Mouse (Mus musculus) adrenal gland, postnatal 14 days (tissue): Measurements from ENCODE around the gene Chadl. TPM values are rescaled to one million over a fixed set of nuclear protein-coding genes. Genes with fewer than 3 reads are reported as not detected.
A peak's percentile ranks its signal among the peaks of the same experiment; 100 is the strongest.

ENCODE experiments used
- DNase-seq: peaks from one replicate; pipeline ENCODE4 v3.0.0; 2021; ENCODE audit warnings: mixed read lengths
- total RNA-seq: library from RNA; stranded (reverse); gene quantifications from 2 replicates; pipeline ENCODE4 v1.2.3, GENCODE M21; 2021

Chadl gene
- total RNA-seq, 1 experiment from 2014 or later = 5.2 TPM

DNA sequence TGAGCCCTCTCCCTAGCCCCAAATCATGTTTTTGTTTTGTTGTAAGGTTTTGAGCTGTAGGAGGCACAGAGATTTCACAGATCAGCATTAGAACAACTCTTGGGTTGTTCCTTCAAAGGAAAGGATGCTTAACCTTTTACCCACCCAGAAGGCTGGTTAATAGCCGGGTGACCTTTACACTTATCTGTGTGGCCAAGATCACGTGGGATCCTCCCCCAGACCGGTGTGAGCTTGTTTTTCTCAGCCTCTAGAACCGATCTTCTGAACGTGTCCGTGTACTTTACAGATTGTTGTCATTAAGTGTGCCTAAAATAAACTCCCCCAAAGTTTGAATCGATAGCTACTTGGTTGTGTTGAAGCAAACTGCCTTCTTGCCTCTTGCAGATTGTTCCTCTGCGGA is 3.5 kb upstream of the Chadl start:
- DNase-seq = peak; percentile 40

DNA sequence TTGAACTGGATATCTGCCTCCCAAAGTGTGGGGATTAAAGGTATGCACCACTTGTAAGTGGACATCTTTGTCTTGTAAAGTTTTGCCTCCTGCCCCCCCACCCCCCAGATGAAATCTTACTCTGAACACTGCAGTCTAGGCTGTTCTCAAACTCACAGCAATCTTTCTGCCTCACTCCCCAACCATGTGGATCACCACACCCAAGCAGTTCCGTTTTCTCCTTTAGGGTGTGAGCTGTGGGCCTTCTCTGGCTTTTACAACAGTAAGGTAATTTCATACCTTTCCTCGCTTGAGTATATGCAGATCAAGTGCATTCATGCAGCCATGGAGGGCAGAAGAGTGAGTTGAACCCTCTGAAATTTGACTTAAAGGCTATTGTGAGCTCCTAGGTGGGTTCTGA is 3.1 kb upstream of the Chadl start:
- DNase-seq = no peak

DNA sequence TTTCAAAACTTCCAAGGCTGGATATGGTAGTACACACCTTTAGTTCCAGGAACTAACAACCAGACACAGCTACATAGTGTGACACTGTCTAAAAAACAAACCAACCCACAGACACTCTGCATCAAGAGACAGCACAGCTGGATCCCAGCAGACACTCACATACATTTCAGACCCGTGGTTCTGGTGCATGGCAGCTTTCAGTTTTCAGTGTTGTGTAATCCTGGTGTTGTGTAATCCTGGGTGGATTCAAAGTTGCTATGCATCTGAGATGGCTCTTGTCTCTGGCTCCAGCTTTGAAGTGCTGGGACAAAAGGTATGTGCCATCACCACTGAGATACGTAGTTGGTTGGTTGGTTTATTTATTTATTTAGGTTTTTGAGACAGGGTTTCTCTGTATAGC is 1.4 kb upstream of the Chadl start:
- no peak for DNase-seq

DNA sequence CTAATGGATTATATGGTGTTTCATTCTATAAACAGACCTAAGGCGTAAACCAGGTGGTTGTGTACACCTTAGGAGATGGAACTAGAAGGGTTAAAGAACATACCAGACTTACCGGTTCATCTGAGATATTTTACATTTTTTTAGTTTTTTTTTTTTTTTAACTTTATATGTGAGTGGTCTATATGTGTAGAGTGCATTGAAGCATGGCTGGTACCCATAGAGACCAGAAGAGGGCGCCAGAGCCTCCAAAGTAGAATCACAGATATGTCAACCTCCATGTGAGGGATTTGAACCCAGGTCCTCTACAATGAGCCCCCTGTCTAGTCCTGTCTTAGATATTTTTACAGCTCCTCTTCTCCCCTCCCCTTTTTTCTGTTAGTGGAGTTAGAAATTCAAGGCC is 760 bp upstream of the Chadl start:
- peak; percentile 59 for DNase-seq

DNA sequence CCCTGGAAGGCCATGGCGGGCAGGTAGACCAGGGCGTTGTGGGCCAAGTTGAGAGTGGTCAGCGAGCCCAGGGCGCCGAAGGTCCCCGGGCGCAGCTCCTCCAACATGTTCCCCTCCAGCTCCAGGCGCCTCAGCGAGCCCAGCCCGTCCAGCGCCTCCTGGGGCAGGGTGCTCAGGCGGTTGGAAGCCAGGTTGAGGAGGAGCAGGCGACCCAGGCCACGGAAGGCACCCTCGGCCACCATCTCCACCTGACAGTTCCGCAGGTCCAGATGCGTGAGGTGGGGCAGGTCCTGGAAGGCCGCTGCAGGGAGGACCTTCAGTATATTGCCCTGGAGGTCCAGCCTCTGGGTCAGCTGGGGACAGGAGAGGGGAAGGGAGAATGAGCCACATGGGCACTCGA is 2.2 kb downstream of the Chadl start:
- no peak for DNase-seq

DNA sequence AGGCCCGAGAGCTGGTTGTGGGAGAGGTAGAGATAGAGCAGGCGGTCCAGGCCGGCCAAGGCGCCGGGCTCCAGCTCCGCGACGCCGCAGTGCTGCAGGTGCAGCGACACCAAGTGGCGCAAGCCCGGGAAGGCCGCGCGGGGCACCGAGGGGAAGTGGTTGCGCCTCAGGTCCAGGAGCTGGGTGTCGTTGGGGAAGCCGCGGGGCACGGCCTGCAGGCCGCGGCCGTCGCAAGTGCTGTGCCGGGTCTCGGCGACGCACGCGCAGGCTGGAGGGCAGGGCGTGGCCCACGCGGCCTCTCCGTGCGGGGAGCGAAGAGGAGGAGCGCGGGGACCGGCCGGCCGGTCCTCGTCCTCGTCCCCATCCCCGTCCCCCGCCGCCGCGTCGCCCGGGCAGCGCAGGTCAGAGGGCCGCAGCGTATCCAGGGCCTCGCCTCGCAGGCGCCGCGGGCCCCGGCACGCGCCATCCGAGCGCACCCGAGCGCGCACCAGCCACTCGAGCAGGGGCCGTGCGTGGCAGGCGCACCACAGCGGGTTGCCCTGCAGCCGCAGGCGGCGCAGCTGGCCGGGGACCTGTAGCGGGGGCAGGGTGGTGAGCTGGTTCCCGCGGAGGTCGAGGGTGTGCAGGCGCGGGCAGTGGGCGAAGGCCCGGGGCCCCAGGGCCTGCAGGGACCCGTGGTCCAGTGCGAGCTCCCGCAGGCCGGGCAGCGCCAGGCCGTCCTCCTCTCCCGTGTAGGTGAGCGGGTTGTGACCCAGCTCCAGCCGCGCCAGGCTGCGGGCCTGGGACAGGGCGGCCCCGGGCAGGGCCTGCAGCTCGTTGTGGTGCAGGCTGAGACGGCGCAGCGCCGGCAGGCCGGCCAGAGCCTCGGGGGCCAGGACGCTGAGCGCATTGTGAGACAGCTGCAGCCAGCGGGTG is 2.9 kb downstream of the Chadl start:
- DNase-seq = peak; percentile 93

DNA sequence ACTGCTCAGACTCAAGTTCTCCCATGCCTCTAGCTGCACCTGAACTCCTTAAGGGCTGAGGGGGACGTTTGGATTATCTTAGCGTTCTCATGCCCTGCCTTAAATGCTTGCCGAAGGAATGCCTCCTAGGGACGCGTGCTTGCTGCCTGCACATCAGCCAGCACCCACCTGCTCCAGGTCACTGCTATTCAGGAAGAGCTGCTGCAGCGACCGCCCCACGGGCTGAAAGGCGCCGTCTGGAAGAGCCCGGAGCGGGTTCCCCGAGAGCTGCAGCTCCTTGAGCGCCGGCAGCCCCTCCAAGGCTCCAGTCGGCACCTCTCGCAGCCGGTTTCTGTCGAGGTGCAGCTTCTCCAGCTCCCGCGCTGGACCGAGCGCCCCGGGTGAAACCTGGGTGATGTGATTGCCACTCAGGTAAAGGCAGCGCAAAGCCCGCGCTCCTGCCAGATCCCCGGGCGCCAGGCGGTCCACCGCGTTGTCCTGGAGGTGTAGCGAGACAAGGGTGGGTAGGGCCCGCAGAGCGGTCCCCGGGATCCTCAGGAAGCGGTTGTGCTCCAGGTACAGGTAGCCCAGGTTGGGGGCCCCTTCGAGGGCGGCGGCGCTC is 3.6 kb downstream of the Chadl start:
- DNase-seq = no peak

DNA sequence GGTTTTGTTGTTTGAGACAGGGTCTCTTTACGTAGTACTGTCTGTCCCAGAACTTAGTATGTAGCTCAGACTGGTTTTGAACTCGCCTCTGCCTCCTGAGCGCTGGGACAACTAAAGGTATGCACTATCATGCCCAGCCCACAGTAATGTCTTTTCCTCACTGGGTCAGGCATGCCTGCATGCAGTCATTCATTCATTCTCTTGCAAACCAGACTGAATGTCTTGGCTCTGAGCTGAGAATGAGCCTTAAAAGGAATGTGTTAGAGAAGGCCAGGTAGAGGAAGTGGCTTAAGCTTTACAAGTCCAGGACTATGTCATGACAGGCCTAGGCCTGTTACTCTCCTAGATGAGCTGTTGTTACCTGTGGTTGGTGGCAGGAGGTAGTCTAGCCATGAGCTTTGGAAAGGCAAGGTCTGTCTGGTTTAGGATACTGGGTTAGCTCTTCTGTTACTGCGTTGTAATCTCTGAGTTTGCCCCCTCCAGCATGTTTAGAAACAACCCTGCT is 16.7 kb downstream of the Chadl start:
- no peak for DNase-seq

DNA sequence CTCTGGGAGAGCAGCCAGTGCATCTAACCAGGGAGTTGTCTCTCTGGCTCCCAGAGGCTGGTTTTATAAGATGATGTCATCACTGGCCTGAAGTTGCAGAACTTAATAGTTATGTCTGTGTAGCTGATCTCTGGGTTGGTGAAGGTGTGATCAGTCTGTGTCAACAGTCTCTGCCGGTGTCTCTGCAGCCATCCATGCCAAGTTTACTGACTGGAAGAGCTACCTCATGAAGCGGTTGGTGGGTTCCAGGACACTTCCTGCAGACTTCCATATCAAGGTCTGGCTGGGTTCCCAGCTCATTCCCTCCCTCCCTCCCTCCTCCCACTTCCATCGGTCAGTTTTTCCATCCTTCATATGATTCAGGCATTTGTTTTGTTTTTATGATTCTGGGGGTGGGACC is 20.4 kb downstream of the Chadl start:
- DNase-seq = no peak

DNA sequence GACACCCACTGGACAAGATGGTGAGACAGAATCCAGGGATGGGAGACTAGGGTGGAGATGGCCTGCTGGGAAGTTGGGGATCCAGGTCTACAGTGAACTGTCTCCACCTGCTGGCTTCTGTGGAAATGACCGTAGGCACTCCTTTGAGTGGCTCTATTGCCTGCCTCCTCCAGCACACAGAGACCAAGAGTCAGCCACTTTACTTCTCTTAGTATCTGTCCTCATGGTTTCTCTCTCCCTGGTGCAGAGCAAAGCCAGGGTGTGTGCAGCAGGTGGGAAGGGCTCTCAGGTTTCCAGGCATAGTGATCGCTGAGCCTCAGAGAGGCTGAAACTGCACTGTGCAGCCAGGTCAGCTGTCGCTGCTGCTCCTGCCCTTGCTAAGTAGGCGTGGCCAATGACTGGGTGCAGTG is 26.9 kb downstream of the Chadl start:
- DNase-seq = peak; percentile 79

DNA sequence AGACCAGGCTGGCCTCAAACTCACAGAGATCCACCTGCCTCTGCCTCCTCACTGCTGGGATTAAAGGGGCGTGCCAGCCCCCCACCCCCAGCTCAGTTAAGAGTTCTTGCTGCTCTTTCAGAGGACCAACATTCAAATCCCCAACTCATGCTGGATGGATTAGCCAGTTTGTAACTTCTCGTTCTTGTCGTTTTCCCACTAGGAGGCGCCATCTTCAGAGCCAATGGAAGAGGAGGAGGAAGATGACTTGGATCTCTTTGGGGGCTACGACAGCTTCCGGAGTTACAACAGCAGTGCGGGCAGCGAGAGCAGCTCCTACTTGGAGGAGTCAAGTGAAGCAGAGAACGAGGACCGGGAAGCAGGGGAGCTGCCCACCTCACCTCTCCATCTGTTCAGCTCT is 30.1 kb downstream of the Chadl start:
- DNase-seq = no peak

DNA sequence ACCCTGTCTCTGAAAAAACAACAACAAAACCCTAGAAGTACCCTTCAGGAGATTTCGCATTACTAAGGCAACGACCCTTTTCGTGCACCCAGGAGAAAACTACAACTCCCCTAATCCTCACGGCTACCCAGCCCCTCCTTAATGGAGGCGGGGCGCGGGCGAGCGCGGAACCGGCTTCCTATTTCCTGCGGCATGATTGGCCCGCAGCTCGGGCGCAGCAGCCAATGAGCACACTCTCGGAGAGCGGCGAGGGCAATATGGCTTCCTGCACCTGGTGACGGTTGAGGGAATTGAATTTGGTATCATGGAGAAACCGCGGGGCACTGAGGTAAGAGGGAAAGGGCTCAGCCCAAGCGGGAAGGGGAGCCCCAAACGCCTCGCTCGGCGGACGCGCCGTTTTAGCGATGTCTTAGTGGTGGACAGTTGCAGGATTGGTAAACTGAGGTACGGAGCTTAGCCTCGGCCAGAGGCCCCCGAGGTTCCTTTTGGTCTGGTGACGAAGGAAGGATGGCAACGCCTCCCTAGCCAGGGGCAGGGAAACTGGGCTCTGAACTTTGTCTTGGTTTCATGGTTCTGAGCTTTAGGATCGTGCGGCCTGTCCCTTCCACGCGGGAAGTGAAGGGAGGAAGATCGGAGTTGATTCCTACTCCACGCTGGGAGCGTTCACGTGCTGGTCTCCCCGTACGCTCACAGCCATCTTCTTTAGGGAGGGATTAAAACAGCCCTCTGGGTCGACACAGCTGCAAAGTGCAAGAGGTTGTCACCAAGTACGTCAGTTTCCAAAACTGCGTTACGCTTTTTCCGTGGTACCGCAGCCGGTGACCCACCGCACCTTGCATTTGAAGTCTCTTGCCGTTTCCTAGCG is 33.2 kb downstream of the Chadl start, which contains the start of gene L3mbtl2:
TSS of gene L3mbtl2 (plus strand) at position 193 of the 865 bp plus-strand sequence.
- peak; percentile 96 for DNase-seq

DNA sequence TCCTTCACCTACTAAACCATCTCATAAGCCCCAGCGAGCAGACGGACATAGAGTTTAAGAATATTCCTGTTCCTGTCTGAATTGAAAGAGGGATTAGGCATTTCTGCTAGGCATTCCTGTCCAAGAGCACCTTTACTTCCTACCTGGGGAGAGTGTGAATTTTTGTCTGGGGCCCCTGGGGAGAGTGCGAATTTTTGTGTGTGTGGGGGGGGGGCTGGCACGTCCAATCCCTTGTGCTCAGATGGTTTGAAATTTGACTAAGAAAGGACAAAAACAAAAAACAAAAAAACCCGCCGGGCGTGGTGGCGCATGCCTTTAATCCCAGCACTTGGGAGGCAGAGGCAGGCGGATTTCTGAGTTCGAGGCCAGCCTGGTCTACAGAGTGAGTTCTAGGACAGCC is 33.8 kb downstream of the Chadl start:
- no peak for DNase-seq

DNA sequence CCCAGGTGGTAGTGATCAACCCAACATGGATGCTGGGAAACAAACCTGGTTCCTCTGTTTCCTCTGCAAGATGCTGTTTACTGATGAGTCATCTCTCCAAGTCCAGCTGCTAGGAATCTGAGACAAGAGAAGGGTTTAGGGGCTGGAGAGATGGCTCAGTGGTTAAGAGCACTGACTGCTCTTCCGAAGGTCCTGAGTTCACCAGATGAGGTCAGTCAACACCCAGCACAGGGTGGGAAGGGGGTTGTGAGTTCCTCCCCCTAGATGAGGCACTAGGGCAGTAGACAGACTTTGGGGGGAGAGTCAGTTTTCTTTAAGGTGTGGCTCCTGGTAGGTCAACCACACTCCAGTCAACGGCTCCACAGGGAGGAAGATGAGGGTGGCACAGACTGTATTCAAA is 35.4 kb downstream of the Chadl start:
- DNase-seq = no peak

DNA sequence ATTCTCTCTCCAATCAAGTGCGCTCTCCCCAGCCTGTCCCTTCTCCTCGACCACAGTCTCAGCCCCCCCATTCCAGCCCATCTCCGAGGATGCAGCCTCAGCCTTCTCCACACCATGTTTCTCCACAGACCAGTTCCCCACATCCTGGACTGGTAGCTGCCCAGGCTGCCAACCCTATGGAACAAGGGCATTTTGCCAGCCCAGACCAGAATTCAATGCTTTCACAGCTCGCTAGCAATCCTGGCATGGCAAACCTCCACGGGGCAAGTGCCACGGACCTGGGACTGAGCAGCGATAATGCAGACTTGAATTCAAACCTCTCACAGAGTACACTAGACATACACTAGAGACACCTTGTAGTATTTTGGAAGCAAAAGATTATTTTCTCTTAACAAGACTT is 46.5 kb downstream of the Chadl start:
- peak; percentile 16 for DNase-seq

DNA sequence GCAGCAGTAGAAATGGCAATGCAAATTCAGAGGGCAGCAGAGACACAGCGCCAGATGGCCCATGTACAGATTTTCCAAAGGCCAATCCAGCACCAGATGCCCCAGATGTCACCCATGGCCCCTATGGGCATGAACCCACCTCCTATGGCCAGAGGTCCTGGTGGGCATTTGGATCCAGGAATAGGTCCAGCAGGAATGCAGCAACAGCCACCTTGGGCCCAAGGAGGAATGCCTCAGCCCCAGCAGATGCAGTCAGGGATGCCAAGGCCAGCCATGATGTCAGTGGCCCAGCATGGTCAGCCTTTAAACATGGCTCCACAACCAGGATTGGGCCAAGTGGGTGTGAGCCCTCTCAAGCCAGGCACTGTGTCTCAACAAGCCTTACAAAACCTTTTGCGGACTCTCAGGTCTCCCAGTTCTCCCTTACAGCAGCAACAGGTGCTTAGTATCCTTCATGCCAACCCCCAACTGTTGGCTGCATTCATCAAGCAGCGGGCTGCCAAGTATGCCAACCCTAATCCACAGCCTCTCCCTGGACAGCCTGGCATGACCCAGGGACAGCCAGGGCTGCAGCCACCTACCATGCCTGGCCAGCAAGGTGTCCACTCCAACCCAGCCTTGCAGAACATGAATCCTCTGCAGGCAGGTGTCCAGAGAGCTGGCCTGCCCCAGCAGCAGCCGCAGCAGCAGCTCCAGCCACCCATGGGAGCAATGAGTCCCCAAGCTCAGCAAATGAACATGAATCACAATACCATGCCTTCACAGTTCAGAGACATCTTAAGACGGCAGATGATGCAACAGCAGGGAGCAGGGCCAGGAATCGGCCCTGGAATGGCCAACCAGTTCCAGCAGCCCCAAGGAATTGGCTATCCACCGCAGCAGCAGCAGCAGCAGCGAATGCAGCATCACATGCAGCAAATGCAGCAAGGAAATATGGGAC is 47.3 kb downstream of the Chadl start:
- peak; percentile 58 for DNase-seq

Other genes with a start within 250 kb of the Chadl start
- gene Rbx1, start 231.0 kb downstream of the Chadl start, total RNA-seq = 118 and 119 TPM in 2 replicates
- 68.0 and 79.0 TPM in 2 replicates for gene Ep300, start 111.9 kb downstream of the Chadl start, total RNA-seq
- gene L3mbtl2, start 33.4 kb downstream of the Chadl start, total RNA-seq = 18.1 and 20.8 TPM in 2 replicates
- gene Zc3h7b, start 47.8 kb upstream of the Chadl start, total RNA-seq = 73.8 and 81.9 TPM in 2 replicates
- 61.7 and 61.8 TPM in 2 replicates for gene Rangap1, start 48.2 kb upstream of the Chadl start, total RNA-seq
- 71.4 and 98.5 TPM in 2 replicates for gene Tef, start 105.1 kb upstream of the Chadl start, total RNA-seq
- 124 and 147 TPM in 2 replicates for gene Tob2, start 161.5 kb upstream of the Chadl start, total RNA-seq
- gene Phf5a, start 174.6 kb upstream of the Chadl start, total RNA-seq = 63.4 and 65.5 TPM in 2 replicates
- gene Aco2, start 175.0 kb upstream of the Chadl start, total RNA-seq = 2,377 and 2,604 TPM in 2 replicates
- 18.7 and 23.0 TPM in 2 replicates for gene Polr3h, start 229.0 kb upstream of the Chadl start, total RNA-seq
- gene Csdc2, start 239.5 kb upstream of the Chadl start, total RNA-seq = 15.7 and 17.3 TPM in 2 replicates